Mouse (Mus musculus): ENCODE measurements around the gene Olfr644. TPM values are rescaled to one million over a fixed set of nuclear protein-coding genes. Genes with fewer than 3 reads are reported as not detected.

Olfr644 gene
- polyA plus RNA-seq (2015; fragmentation: Nextera tagmentation; extraction: Ambion mirVana) = not detected in 2 replicates

DNA sequence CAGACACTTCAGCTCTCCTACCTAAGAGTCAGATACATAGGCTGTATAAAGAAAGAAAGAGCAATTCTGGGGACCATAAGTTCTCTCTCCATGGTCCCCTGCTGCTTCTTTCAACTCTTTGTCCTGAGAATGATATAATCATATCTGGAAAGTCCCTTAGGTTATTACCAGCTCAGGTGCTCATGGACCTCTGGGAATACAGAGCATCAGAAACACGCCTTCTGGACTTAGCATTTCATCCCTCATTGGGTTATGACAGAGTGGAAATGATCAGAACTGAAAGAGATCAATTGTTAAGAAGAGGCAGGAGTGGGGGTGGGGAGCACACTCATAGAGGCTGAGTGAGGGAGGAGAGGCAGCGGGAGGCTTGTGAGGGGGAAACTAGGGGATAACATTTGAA lies at the start of gene Olfr644:
Olfr644 (minus strand) TSS at position 101 of the 400 bp plus-strand sequence.
- WGBS = 73% methylated on average over 2 of the region's 2 CpGs
- no peak within 1 kb of the TSS for H3K9ac ChIP-seq
- H3K4me3 ChIP-seq = no peak within 1 kb of the TSS
- no peak for ATAC-seq (ENCODE audit: low FRiP score)
- H3K4me1 ChIP-seq (replicated peaks) = no peaks in the 10 kb centered on the region
- H3K27me3 ChIP-seq = no peaks in the 10 kb centered on the region
- H3K4me2 ChIP-seq = no peak within 1 kb of the TSS
- no peaks in the 10 kb centered on the region for H3K36me3 ChIP-seq
- H3K9me3 ChIP-seq = no peaks in the 10 kb centered on the region
- no peak within 1 kb of the TSS for H3K27ac ChIP-seq

DNA sequence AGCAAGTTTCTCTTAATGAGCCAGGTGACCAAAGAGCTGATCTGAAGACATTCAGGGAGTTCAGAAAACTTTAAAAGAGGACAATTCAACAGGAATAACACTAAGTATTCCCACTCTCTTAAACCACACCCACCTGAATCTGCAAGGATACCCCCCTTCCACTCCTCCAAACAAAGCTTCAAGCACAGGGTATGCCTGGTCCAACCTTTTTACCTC lies 33.0 kb upstream of the Olfr644 start, which contains the start of gene Olfr646:
Olfr646 (plus strand) TSS at position 117 of the 216 bp plus-strand sequence.
- H3K9me3 ChIP-seq = no peaks in the 10 kb centered on the region
- H3K4me3 ChIP-seq = no peak within 1 kb of the TSS
- H3K36me3 ChIP-seq = no peaks in the 10 kb centered on the region
- no peaks in the 10 kb centered on the region for H3K4me1 ChIP-seq (replicated peaks)
- H3K27ac ChIP-seq = no peak within 1 kb of the TSS
- ATAC-seq (ENCODE audit: low FRiP score) = no peak
- no peak within 1 kb of the TSS for H3K4me2 ChIP-seq
- H3K9ac ChIP-seq = no peak within 1 kb of the TSS
- no peaks in the 10 kb centered on the region for H3K27me3 ChIP-seq

DNA sequence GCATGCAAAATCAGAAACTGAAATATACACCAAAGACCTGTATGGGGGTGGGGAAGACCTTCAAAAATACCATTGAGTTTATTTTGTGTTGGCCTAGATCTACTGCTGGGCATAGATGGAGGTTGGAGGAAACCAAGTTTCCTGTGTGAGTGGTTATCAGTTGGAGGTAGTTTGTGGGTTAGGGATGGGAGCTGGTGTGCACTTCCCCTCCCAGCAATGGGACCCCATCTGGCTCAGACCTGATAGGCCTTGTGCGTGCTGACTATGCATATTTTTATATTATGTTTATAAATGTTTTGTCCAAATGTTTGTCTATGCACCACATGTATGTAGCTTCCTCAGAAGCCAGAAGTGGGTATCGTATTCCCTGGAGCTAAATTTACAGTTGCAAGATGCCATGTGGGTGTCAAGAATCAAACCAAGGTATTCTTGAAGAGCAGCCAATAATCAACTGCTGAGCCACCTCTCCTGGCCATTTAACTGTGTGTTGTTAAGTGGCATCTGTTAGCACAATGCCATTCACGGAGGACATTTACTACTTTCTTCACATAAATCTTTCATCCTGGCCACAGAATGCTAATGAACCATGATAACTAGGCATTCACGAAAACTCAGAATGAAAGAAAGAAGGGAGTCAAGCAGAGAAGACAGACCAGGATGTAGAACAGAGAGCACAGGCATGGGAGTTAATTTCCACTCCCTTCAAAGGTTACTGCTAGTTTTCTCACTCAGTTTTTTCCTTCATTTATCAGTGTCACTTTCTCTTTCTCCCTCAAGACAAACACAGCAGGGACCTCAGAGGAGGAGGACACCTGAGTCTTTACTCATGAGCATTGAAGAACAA lies 32.5 kb upstream of the Olfr644 start:
- H3K4me1 ChIP-seq (replicated peaks) = no peaks in the 10 kb centered on the region
- 50% methylated on average over 4 of the region's 4 CpGs for WGBS
- no peak overlapping the region for H3K4me3 ChIP-seq
- no peak overlapping the region for H3K9ac ChIP-seq
- H3K36me3 ChIP-seq = no peaks in the 10 kb centered on the region
- no peak for ATAC-seq (ENCODE audit: low FRiP score)
- no peaks in the 10 kb centered on the region for H3K27me3 ChIP-seq
- H3K9me3 ChIP-seq = no peaks in the 10 kb centered on the region
- no peak overlapping the region for H3K4me2 ChIP-seq
- no peak overlapping the region for H3K27ac ChIP-seq

DNA sequence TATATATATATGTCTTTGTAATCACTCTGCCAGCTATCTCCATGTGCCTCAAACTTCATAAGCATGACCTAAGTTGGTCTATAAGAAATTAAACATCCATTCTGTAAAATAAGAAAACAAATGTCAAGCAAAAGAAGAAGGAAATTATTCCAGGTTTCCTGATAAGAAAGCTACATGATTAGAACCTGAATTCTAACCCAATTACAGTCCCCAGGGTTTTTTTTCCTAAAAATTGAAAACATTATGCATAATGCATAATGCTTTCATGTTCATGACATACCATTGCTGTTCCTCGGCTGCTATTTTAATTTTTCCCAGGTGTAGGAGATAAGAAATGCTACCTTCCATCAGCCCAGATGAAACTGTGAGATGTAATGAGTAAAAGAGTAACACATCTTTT lies 13.7 kb upstream of the Olfr644 start, which contains the start of gene Olfr645:
Olfr645 (minus strand) TSS at position 101 of the 400 bp plus-strand sequence.
- H3K36me3 ChIP-seq = no peaks in the 10 kb centered on the region
- H3K4me1 ChIP-seq (replicated peaks) = no peaks in the 10 kb centered on the region
- no peaks in the 10 kb centered on the region for H3K27me3 ChIP-seq
- H3K9me3 ChIP-seq = no peaks in the 10 kb centered on the region
- no peak within 1 kb of the TSS for H3K4me2 ChIP-seq
- no peak for ATAC-seq (ENCODE audit: low FRiP score)
- H3K27ac ChIP-seq = no peak within 1 kb of the TSS
- H3K9ac ChIP-seq = no peak within 1 kb of the TSS
- WGBS = 85% methylated on average over 1 of the region's 1 CpGs
- H3K4me3 ChIP-seq = no peak within 1 kb of the TSS

GRCm38 (mm10) chr7:104061345-104061744 lies 10.3 kb downstream of the Olfr644 start, which contains the start of gene 4930516K23Rik:
Gene 4930516K23Rik, minus strand, starts transcription at chr7:104061445.
- 56% methylated on average over 2 of the region's 2 CpGs for WGBS
- Histone ChIP-seq H3K9ac (no peak within 1 kb of the TSS), H3K27ac (no peak within 1 kb of the TSS), H3K4me2 (no peak within 1 kb of the TSS), H3K9me3 (no peaks in the 10 kb centered on the region), H3K4me1 (replicated peaks) (no peaks in the 10 kb centered on the region), H3K36me3 (no peaks in the 10 kb centered on the region), H3K4me3 (no peak within 1 kb of the TSS), H3K27me3 (no peaks in the 10 kb centered on the region)
- no peak for ATAC-seq (ENCODE audit: low FRiP score)

DNA sequence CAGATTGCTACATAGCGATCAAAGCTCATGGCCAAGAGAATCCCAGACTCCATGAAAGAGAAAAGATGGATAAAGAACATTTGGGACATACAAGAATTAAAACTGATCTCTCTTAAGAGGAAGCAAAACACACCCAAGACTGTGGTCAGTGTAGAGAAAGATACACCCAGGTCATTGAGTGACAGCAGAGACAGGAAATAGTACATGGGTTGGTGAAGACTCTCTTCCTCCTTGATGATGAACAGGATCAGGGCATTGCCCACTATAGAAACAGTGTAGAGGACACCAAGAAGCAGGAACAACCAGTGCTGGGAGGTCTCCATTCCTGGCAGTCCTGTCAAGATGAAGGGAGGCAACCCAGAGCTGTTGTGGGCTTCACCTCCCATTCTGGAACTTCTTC lies 12.5 kb downstream of the Olfr644 start:
- H3K4me1 ChIP-seq (replicated peaks) = no peaks in the 10 kb centered on the region
- H3K9me3 ChIP-seq = no peaks in the 10 kb centered on the region
- no peaks in the 10 kb centered on the region for H3K27me3 ChIP-seq
- no peak overlapping the region for H3K27ac ChIP-seq
- H3K9ac ChIP-seq = no peak overlapping the region
- H3K36me3 ChIP-seq = no peaks in the 10 kb centered on the region
- H3K4me2 ChIP-seq = no peak overlapping the region
- ATAC-seq (ENCODE audit: low FRiP score) = no peak
- H3K4me3 ChIP-seq = no peak overlapping the region
- 91% methylated on average over 1 of the region's 1 CpGs for WGBS

DNA sequence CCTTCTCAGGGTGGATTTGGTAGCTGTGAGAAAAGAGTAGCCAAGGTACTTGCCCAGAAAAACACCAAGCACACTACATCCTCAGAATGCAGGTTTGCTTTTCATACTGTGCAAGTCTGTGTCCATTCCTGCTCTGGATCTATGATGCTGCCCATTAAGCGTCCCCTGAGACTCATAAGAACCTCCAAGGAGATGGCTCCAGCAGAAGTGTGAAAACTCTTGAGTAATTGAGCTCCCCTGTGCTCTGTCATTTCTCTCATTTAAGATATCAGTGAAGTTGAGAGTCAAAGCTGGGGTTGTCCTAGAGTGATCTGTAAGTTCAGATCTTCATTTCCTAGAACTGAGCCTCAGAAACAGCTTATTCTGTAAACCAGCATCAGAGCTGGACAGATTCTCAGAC lies 19.1 kb downstream of the Olfr644 start, which contains the start of gene Olfr642:
Olfr642 (minus strand) TSS at position 101 of the 400 bp plus-strand sequence.
- Histone ChIP-seq H3K36me3 (no peaks in the 10 kb centered on the region), H3K4me2 (no peak within 1 kb of the TSS), H3K4me1 (replicated peaks) (no peaks in the 10 kb centered on the region), H3K9me3 (no peaks in the 10 kb centered on the region), H3K27me3 (no peaks in the 10 kb centered on the region), H3K27ac (no peak within 1 kb of the TSS), H3K4me3 (no peak within 1 kb of the TSS), H3K9ac (no peak within 1 kb of the TSS)
- ATAC-seq (ENCODE audit: low FRiP score) = no peak
- 88% methylated on average over 1 of the region's 1 CpGs for WGBS

DNA sequence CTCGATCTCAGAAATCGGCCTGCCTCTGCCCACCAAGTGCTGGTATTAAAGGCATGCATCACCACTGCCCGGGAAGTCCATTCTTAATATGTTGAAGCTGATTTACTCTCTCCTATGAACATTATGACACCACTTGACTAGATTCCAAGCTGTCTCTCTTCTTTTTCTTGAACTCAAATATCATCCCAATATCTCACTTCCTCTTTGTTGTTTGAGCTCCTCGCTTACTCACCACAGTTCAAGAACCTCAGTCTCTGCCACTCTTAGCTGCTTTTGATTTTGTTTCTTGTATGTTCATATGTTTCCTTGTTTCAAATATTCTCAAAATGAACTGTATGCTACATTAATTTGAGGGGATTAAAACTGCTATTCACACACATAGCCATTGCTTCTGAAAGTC lies 20.9 kb downstream of the Olfr644 start:
- WGBS = 94% methylated on average over 4 of the region's 4 CpGs
- Histone ChIP-seq H3K4me1 (replicated peaks) (no peaks in the 10 kb centered on the region), H3K4me2 (no peak overlapping the region), H3K4me3 (no peak overlapping the region), H3K36me3 (no peaks in the 10 kb centered on the region), H3K9me3 (no peaks in the 10 kb centered on the region), H3K27me3 (no peaks in the 10 kb centered on the region), H3K27ac (no peak overlapping the region), H3K9ac (no peak overlapping the region)
- no peak for ATAC-seq (ENCODE audit: low FRiP score)

GRCm38 (mm10) chr7:104035145-104035544 lies 36.5 kb downstream of the Olfr644 start, which contains the start of gene Olfr641:
Gene Olfr641, plus strand, starts transcription at chr7:104035445.
- Histone ChIP-seq H3K4me1 (replicated peaks) (no peaks in the 10 kb centered on the region), H3K36me3 (no peaks in the 10 kb centered on the region), H3K4me2 (no peak within 1 kb of the TSS), H3K4me3 (no peak within 1 kb of the TSS), H3K27ac (no peak within 1 kb of the TSS), H3K9me3 (no peaks in the 10 kb centered on the region), H3K9ac (no peak within 1 kb of the TSS), H3K27me3 (no peaks in the 10 kb centered on the region)
- WGBS = 71% methylated on average over 1 of the region's 1 CpGs
- no peak for ATAC-seq (ENCODE audit: low FRiP score)

GRCm38 (mm10) chr7:104026978-104027377 lies 44.7 kb downstream of the Olfr644 start:
- no peaks in the 10 kb centered on the region for H3K36me3 ChIP-seq
- ATAC-seq (ENCODE audit: low FRiP score) = no peak
- 90% methylated on average over 3 of the region's 3 CpGs for whole genome bisulfite sequencing

DNA sequence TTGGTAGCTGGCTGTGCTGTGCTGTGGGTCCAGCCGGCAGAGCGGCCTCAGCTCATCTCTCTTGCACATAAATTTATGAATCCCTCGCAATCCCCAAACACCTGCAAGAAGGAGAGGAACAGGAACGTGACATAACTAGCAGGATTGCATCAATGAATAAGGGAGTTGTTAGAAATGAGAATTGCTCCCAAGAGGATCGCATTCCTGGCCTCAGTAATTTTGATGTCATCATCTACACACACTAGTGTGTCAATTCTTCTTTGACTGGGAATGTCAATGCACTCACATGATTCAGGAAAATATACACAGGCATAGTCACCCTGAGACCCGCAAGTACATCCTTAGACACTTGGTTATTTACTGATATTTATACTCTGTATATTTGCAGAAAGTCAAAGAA lies 46.2 kb downstream of the Olfr644 start, which contains the start of gene Olfr640:
Olfr640 (minus strand) TSS at position 101 of the 400 bp plus-strand sequence.
- H3K27me3 ChIP-seq = no peaks in the 10 kb centered on the region
- no peak within 1 kb of the TSS for H3K4me2 ChIP-seq
- no peak within 1 kb of the TSS for H3K9ac ChIP-seq
- H3K4me3 ChIP-seq = no peak within 1 kb of the TSS
- no peak within 1 kb of the TSS for H3K27ac ChIP-seq
- WGBS = 84% methylated on average over 6 of the region's 6 CpGs
- H3K36me3 ChIP-seq = no peaks in the 10 kb centered on the region
- ATAC-seq (ENCODE audit: low FRiP score) = no peak
- H3K4me1 ChIP-seq (replicated peaks) = no peaks in the 10 kb centered on the region
- no peaks in the 10 kb centered on the region for H3K9me3 ChIP-seq

More at GRCm38 (mm10) chr7:104026978-104027377, 44.7 kb downstream of the Olfr644 start:
- H3K9ac ChIP-seq = no peak overlapping the region
- H3K4me3 ChIP-seq = no peak overlapping the region
- H3K4me1 ChIP-seq (replicated peaks) = no peaks in the 10 kb centered on the region
- no peak overlapping the region for H3K4me2 ChIP-seq
- H3K27me3 ChIP-seq = no peaks in the 10 kb centered on the region
- H3K9me3 ChIP-seq = no peaks in the 10 kb centered on the region
- H3K27ac ChIP-seq = no peak overlapping the region

GRCm38 (mm10) chr7:104021651-104022050 lies 50.0 kb downstream of the Olfr644 start:
- Histone ChIP-seq H3K9ac (no peak overlapping the region), H3K4me2 (no peak overlapping the region), H3K27ac (no peak overlapping the region), H3K4me1 (replicated peaks) (no peaks in the 10 kb centered on the region), H3K36me3 (no peaks in the 10 kb centered on the region), H3K9me3 (no peaks in the 10 kb centered on the region), H3K27me3 (no peaks in the 10 kb centered on the region), H3K4me3 (no peak overlapping the region)
- no peak for ATAC-seq (ENCODE audit: low FRiP score)
- 96% methylated on average over 6 of the region's 6 CpGs for WGBS

GRCm38 (mm10) chr7:104018953-104019352 lies 52.7 kb downstream of the Olfr644 start:
- ATAC-seq (ENCODE audit: low FRiP score) = no peak
- H3K27me3 ChIP-seq = no peaks in the 10 kb centered on the region
- no peaks in the 10 kb centered on the region for H3K9me3 ChIP-seq
- no peak overlapping the region for H3K4me3 ChIP-seq
- H3K36me3 ChIP-seq = no peaks in the 10 kb centered on the region
- no peak overlapping the region for H3K4me2 ChIP-seq
- H3K27ac ChIP-seq = no peak overlapping the region
- no peak overlapping the region for H3K9ac ChIP-seq
- H3K4me1 ChIP-seq (replicated peaks) = no peaks in the 10 kb centered on the region
- 97% methylated on average over 1 of the region's 1 CpGs for WGBS
